Mouse (Mus musculus): Measurements from ENCODE around the gene Ddx19a.
"Not testable (repeated sequence)": the region's sequence is repeated elsewhere in the genome, so short reads cannot be mapped to it uniquely, and the experiment has no call there.

Ddx19a gene

GRCm38 (mm10) chr8:110932444-110932843, 65.2 kb downstream of the Ddx19a start:
- no peak for DNase-seq (ENCODE audit: low spot score)

DNA sequence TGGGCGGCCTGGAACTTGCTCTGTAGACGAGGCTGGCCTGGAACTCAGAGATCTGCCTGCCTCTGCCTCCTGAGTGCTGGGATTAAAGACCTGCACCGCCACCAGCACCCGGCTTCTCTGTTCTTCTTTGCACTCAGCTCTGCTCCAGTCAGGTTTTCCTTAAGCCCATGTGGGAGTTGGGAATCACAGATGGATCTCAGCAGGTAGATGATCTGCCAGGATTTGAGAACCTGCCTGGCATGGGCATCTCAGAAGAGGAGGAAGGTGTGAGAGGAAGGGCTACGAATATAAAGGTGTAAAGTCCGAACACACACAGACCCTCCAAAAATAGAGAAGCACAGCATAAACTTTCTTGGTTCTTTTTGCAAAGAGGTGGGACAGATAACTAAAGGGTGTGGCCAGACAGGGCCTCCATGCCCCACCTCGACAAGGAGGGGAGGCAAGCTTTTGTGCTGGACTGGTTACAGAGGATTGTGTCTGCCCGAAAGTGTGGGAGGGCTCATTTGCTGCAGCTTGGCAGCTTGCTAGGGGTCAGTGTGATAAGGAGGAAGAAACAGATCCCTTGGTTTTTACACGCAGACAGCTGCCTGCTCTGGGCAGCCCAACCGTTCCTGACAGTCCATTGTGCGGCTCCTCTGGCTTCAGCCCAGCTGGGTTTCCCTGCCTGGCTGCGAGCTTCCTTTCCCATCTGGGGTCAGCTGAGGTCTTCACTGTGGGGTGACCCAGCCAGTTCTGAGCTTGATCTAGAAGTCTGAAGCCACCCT, 66.2 kb downstream of the Ddx19a start:
- DNase-seq (ENCODE audit: low spot score) = no peak

DNA sequence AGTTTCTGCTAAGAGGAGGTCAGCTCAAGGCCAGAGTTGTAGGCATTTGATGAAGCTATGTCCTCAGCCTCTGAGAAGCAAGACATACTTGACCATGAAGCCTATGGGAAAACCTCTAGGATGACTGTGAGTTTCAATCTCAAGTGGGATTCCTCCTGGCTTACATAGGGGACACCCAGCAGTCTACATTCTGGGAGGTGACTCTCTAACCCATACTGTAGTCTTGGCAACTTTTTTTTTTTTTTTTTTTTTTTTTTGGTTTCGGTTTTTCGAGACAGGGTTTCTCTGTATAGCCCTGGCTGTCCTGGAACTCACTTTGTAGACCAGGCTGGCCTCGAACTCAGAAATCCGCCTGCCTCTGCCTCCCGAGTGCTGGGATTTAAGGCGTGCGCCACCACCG, 67.9 kb downstream of the Ddx19a start:
- not testable (repeated sequence) for DNase-seq (ENCODE audit: low spot score)

- DNase-seq (ENCODE audit: low spot score) = no peak
These were observed 68.5 kb downstream of the Ddx19a start for GRCm38 (mm10) chr8:110929066-110929465.

GRCm38 (mm10) chr8:110928435-110928834, 69.2 kb downstream of the Ddx19a start:
- no peak for DNase-seq (ENCODE audit: low spot score)

DNA sequence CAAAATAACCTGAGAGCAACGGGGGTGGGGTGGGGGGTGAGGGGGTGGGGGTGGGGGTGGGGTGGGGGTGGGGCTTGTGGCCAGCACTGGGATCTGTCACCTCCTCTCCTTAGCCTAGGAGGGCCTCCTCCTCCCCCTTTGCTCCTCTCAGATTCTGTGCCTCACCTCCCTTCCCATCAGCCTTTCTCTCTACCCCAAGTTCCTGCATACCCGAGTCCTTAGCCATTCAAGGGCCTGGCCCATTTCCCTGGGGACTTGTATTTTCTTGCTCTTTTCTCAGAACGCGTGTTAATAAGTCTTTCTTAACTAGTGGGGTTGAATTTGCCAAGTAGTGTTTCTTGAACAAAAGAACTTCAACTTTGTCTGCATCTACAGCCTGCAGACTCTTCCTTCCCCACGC, 70.9 kb downstream of the Ddx19a start:
- DNase-seq (ENCODE audit: low spot score) = no peak

DNA sequence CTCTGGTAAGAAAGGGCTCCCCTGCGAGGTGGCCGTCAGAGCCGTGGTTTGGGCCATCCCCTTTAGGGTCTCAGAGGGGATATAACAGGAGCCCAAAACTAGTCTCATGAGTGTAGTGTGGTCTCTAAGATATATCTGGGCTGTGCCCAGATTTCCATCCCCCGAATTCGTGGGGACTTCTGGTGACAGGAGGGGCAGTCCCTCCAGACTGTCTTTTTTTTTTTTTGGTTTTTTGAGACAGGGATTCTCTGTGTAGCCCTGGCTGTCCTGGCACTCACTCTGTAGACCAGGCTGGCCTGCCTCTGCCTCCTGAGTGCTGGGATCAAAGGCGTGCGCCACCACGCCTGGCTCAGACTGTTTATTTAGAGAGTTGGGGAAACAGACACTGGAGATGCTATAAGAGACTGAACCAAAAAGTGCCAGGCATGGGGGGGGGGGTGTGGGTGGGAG, 71.9 kb downstream of the Ddx19a start:
- no peak for DNase-seq (ENCODE audit: low spot score)

All from urinary bladder, postnatal 10 days (tissue).